Mouse (Mus musculus) heart, adult 2 months (tissue): ENCODE results near the gene Htr2a.

Experiments used
- CTCF ChIP-seq: fragments of 200-600 bp; IDR thresholded peaks from 2 replicates; pipeline ENCODE4 v1.8.1; 2022; ENCODE audit warnings: antibody characterized with exemption, mild to moderate bottlenecking, moderate library complexity
- EP300 ChIP-seq: fragments of 200-500 bp; IDR thresholded peaks from 2 replicates; pipeline ENCODE4 v1.6.1; 2011; ENCODE audit warnings: low read depth, low read length, control low read depth; ENCODE audit not compliant: insufficient read depth
- POLR2A ChIP-seq: fragments of 200-500 bp; IDR thresholded peaks from 2 replicates; pipeline ENCODE4 v1.6.1; 2011; ENCODE audit warnings: mild to moderate bottlenecking, low read depth, low read length, control low read depth; ENCODE audit not compliant: insufficient read depth

DNA sequence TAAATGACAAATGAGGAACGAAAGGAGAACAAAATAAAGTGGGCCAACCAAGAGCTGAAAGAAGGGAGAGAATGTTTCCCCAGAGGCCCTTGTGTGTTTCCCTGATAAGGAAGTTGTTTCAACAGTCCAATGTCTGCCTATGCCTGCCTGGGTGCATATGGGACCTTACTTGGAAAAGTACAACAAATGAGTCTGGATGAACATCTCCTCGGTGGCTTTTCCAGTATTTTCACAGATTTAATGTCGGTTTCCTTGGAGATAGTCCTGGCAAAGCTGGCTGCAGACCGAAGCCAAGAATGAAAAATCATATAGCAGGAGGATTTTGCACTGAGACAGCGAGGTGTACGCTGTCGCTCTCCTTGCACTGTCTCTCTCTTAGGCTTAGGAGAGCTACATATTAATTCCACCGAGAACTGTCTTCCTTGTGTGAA is 18.8 kb downstream of the Htr2a start:
- TF ChIP-seq CTCF (no peak), EP300 (no peak), POLR2A (no peak)
